Mouse (Mus musculus) thymus, adult 18-20 months (tissue): ENCODE measurements around the gene Fgfr2.
A peak's percentile ranks its signal among the peaks of the same experiment; 100 is the strongest.

Experiments used
- DNase-seq, 2 experiments: peaks; one replicate each; pipeline ENCODE4 v3.0.0; 2022; ENCODE audit warnings: mixed read lengths in 2 of 2

Fgfr2 gene

DNA sequence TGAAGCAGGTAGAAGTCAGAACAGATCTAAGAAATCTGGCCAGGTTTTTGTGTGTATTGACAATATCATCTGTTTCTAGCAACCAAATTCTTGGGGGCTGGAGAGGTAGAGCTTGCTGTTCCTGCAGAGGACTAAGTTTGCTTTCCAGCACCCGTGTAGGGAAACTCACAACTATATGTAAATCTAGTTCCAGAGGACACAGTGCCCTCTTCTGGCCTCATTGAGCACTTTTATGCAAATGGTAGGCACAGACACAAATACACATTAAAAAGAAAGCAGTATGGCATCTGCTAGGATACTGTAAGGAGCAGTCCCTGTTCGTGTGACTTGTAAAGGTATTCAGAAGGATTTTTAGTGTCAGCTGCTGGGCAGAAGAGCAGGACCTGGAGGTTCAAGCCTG is 240.8 kb downstream of the Fgfr2 start:
- DNase-seq: no peak

DNA sequence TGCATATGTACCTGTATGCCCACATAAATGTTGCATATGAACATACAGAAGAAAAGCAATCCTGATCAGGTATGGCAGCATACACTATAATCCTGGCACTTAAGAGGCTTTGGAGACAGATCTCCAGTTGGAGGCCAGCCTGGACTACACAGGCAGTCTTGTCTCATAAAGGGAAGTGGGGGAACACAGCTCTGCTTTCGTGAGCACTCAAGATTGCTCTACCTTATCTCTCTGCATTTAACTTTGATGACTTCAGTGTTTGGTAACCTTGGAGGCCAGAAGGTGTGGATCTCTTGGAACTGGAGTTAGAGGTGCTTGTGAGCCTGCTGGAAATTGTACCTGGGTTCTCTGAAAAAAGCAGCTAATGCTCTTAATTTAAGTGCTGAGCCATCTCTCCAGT is 242.9 kb downstream of the Fgfr2 start:
- DNase-seq: no peak

DNA sequence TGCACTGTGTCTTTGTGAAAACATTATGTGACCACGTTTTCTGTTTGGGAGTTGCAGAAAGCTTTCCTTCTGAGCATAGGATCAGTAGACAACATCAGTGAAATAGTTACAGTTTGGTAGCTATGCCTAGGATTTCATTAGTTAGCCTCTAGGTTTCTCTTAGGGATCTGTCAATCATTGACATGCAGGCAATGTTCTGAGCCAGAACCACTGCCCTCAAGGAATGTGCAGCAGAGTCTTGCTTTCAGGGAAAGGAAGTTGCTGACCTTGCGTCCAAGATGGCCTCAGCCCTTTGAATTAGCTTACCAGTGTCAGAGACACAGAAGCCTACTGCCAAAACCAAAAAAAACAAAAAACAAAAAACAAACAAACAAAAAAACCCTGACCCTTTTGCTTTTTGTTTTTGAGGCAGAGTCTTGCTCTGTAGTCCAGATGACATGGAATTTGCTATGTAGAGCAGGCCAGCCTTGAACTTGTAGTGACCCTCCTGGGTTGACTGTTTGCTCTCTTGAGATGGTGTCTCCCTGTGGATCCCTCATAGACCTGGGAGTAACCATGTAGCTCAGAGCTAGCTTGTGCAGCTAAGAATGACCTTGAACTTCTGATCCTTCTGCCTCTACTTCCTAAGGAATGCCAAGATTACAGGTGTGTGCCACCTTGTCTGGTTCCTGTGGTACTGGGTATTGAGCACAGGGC is 247.6 kb downstream of the Fgfr2 start:
- DNase-seq: no peak

DNA sequence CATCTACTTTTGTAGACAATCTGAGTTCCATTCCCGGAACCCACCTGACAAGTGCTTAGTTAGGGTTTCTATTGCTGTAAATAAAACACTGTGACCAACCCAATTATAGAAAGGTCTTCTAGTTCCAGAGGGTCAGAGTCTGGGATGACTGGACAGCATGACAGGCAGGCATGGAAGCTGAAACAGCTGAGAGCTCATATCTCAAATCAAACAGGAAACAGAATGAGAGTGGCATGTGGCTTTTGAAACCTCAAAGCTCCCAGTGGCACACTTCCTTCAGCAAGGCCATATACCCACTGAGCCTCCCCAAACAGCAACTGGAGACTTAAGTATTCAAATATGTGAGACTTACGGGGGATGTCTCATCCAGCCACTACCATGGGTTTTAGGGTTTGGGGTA is 250.1 kb downstream of the Fgfr2 start:
- DNase-seq: no peak

DNA sequence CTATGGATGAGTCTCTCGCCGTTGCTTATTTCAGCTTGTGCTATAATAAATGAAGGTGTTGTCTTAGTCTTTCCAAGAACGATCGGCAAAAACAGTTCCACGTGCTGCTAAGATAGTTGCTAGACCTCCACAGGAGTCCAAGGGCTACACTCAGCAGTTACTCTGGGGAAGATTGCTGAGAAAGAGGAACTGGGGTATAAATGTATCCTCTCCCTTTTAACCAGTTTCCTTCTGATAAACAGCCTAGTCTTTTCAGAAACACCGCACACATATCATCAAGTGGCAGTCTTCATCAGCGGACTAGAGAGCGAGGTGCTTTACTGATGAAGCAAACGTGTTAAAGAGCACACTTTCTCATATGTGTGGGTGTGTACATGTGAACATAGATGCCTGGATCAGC is 256.8 kb downstream of the Fgfr2 start:
- no peak for DNase-seq

DNA sequence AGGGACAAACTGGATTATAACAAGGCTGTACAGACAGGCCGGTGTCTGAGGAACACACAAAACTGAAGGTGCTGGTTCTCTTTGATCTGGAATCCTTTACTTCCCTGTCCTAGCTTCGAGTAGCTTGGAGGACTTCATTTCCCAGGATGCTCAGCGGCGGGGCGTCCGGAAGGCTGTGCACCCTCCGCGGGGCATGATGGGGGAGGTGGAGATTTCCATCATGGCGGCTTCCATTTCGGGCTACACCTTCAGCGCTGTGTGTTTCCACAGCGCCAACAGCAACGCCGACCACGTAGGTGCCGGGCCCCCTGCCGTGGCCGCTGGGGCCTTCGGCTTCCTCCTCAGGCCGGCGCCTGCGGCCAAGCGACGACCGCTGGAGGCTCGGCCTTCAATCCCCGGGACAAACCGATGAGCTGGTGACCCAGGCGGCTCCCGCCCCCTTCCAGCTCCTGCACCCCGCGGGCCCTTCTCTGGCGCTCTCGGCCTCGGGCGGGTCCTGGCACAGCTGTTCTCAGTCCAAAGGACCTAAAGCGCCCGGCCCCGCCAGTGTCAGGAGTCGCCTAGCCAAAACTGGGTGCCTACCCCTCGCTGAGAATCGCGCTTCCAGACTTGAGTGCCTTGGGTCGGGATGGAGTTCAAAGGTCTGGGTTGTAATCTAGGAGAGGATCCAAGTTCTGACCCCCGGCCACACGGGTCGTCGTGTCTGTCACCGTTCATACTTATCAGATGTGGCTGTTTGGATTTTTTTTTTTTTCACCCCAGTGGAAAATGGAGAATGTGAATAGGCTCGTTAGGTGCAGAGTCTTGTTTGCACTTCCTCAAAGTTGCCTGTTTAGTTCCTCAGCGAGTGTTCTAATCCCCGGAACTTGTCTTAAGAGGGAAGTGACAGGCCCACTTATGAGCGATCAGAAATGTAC is 263.9 kb downstream of the Fgfr2 start, which contains the start of gene Abraxas2:
Gene Abraxas2, plus strand, starts transcription at position 184 of the 917 bp plus-strand sequence.
- peak; percentile 85 to 89 for DNase-seq

DNA sequence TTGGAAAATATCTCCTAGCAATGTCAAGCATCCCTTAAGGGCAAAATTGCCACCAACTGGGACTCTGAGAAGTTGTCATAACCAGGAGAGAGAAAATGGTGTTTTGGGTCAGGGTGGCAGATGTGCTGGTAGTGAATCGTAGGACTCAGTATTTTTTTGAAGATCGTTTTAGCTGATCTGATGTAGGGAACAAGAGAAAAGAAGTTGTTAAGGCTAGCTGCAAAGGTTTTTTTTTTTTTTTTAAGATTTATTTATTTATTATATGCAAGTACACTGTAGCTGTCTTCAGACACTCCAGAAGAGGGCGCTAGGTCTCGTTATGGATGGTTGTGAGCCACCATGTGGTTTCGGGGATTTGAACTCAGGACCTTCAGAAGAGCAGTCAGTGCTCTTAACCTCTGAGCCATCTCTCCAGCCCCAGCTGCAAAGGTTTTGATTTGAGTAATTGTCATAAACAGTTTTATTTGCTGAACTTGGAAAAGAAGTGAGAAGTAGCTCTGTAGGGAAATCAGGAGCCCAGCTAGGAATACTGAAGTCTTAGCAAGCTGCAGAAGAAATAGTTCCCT is 265.0 kb downstream of the Fgfr2 start:
- DNase-seq: no peak

DNA sequence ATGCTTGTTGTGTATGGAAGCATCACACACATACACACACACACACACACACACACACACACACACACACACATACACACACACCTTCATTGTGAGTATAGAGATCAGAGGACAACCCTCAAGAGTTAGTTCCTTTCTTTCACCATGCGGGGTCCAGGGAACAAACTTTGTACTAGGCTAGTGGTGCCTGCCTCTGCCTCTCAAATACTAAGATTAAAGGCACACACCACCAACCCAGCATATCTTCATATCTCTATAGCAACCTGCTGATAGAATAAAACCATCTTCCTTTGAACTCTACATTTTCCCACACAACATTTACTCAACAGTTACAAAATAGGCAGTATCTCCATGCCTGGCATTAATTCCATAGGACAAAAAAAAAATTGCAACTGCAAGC is 267.1 kb downstream of the Fgfr2 start:
- DNase-seq: no peak

DNA sequence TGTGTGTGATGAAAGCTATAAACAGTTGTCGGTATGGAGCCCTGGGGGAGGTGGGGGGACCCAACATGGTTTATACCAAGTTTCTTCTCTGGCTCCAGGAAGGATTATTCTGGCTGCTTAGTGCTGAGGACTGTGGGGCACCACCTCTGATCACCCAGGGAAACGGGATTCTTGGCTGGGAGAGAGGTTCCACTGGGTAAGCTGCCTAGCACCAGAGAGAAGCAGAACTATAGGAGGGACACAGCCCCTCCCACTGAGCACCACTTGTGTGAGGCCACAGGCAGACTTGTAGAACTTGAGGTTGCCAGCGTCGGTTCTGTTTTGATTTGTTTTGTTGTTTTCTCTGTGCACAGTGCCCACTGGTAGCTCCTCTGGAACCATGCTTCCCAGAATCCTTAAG is 269.2 kb downstream of the Fgfr2 start:
- no peak for DNase-seq

DNA sequence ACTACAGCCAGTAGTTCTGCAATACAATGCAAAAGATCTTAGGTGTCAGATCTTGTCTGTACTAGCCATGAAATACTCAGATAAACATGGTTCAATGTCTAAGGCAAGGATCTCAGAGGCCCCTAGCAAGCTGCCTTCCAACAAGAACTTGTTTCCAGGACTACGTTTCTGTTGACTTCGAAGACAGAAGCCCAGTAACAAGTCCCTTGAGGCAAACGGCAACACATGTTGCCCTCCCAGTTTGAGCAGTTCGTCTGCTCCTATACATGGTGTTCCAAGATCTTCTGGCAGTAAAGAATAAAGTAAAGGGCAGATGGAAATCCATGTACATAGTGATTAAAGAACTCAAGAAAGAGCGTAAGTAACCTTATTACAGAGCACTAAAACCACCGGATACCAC is 269.8 kb downstream of the Fgfr2 start:
- no peak for DNase-seq

DNA sequence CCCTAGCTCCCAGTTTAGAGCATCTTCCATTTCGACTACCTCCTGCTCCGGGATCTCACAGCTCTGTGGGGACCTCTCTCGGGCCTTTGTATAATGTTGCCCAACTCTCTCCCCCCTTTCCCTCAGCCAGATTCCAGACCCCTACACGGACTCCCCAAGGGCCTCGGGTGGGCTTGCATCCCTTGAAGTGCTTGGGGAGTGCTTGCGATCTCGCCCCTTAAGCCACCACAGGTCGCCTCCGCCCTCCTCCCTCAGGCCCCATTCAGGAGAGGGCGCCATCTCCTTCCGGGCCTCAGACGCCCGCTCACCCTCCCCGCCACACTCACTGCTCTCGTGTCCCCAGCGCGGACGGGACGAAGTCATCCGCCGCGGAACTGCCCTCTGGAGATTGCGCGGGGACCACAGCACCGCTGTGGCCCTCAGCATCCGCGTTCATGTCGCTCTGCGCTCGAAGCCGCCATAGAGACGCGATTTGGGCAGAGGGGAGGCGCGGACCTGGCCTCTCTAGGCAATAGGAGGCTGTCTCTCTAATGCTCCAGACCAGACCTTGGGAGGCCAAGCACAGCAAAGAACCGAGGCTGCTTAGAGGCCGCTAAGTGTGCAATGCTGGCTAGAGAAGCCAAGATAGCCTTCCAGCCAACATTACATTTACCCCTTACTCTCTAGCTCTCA is 270.8 kb downstream of the Fgfr2 start, which contains the start of gene Eef1akmt2:
Gene Eef1akmt2, minus strand, starts transcription at position 501 of the 672 bp plus-strand sequence.
- peak; percentile 64 to 71 for DNase-seq

DNA sequence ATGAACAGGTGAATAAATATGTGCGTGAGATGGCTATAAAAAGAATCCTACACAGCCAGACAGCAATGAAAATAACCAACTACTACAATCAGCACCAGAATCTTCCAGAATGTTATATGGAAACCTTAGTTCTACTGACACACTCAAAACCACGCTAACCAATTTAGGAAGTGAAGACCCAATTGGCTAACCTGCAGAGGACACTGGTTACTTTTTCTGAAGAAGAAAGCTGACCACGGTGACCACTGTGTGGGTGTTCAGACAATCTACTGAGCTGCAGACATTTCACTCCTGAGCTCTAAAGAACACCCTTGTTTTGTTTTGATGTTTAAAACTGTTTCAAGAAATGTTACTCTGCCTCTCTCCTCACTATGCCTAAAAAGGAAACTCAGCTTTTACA is 280.0 kb downstream of the Fgfr2 start:
- DNase-seq: no peak

DNA sequence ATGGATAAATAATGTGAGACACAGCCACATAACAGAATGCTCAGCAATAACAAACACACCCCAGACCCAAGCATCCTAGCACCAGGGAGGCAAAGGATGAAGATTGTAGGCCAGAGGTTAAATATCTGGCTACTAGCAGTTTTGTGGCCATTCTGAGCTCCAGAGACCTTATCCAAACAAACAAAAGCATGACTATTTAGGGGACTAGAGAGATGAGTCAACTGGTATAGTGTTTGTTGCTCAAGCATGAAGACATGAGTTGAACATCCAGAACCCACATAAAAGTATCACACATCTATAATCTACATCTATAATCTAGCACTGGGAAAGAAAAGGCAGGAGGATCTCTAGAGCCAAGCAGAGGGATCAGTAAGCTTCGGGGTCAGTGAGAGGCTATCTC is 280.7 kb downstream of the Fgfr2 start:
- DNase-seq: no peak

DNA sequence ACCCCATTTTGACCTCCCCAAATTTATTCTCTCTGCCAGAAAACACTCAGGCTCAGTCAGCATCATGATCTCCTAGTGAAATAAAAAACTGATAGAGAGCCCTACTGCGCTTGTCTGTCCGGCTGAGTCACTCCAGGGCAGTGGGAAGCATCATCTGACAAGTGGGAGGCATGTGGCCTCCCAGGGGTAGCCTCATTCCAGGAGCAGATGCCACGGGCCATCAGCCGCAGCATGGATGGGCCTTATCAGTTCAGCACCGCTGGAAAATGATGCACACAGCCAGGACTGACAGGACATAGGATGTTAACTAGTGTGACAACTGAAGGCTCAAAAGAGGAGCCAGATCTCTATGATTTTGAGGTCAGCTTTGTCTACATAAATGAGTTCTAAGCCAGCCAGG is 281.9 kb downstream of the Fgfr2 start:
- DNase-seq: no peak

DNA sequence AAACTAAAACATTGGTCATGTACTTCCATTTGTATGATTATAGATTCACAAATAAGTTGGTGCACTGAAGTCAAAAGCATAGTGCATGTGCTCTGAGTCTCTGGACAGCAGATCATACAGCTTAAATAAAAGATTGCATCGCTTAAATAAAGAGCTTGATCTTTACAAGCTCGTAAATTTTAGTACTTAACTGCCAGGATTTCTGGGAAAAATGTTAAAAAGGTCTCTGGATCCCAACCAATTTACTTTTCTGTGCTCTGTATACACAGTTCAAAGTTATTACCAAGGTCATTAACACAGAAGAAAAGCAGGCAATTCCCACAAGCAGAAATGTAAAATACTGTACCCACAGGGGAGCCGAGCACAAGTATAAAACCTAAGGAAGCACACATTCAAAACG is 292.2 kb downstream of the Fgfr2 start:
- no peak for DNase-seq

DNA sequence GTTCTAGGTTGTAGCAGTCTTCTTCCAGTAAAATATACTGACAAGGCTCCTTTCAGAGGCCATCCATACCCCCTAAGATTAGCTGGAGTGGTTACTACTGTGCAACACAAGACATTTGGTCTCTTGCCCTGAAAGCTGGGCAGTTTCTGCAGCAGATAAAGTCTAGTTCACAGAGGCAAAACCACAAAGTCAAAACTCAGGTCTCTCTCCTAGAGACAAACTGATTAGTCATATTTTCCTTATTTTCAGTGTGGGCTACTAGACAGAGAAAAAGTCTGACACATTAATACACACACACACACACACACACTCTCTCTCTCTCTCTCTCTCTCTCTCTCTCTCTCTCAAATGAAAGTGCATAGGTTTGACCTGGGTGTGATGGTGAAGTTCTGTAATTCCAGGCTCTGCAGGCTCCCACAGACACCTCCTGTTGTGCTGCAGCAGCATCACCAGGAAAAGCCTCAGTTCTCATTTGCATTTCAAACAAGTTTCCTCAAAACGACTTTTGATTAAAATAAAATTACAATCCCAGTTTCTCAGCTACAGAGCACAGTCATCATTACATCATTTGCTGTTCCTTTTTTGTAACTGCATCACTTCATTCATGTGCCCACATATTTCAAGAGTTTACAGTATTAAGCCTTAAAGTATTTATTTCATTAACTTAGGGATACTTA is 298.7 kb downstream of the Fgfr2 start:
- no peak for DNase-seq

DNA sequence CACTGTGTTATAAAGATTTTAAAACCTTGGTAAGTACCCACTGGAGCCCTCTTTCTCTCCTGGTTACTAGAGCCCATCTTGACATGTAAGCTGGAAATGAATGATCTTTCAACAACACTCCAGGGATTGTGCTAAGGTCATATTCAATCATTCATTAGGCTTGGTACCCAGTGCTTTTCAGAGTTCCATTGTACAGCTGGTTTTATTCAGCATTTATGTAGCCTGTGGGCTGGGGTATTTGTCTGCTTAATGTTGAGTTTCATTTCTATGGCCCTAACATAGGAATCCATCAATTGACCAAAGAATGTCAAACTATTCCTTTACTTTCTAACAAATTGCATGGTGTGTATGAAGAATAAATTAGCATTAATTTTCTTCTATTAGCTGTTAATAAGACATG is 299.3 kb downstream of the Fgfr2 start:
- no peak for DNase-seq

DNA sequence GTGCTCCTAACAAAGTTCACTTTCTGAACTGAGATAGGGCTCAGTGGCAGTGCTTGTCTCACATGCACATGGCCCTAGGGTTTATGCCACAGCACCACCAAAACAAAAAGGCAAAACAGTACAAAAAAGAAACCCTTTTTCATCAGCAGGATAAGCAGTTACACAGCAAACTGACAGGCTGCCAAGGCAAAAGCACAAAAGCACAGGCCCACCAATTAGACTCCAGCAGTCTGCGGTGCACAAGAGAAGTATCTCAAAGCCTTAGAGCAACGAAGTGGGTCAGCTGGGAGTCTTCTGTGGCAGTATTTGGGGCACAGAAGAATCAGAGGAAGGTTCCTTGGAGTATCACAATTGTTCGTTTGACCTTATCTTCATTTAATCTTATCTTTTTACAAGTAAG is 302.5 kb downstream of the Fgfr2 start:
- DNase-seq: no peak

DNA sequence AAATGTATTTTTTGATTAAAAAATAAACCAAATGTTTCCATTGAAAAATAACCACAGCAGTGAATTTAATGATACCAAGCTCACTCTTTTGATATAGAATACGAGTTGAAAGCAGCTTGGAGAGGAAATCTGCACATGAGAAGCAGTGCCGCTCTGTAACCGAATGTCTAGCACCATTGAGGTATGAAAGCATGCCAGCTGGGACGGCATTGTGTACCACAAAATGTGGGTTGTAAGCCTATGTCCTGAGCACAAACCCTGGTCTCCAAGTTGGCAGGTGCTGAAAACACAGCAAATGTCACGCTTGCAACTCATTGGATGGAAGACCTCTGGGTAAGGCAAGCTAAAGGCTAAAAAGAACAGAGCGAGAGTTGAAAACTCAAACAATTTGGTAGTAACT is 306.1 kb downstream of the Fgfr2 start:
- DNase-seq: no peak

DNA sequence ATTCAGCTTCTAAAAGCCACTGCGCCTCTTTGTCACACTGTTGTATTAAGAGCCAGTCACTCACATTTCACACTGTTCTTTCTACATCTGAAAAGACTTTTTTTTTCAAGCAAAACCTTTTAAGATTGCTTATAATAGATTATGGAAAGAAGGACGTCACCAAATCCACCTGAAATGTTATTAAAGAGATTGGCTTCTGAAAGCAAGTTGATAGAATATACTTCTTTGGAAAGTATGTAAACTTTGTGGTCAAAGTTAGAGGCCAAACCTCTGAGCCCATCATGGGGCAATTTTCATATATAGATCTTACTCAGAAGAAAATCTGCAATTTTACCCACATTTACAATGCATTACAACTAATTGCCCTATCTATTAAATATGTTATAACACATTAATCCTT is 306.6 kb downstream of the Fgfr2 start:
- no peak for DNase-seq

DNA sequence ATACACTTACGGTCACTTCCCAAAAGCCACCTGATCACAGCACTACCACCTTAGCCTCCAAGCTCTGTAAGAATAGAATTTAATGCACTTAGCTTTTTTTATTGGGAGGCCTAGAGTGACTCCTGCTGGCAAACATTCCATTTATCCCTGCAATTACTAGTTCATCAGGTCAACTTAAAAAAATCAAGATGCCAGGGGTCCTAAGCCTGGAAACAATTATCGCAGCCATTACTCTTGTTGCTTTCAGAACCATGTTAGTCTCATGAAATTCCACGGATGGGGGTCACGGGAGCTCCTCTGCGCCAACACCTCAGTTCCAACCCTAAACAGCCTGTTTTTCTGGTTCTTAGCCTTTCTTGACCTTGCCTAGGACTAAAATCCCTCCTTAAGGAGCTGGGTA is 308.1 kb downstream of the Fgfr2 start:
- DNase-seq: no peak

DNA sequence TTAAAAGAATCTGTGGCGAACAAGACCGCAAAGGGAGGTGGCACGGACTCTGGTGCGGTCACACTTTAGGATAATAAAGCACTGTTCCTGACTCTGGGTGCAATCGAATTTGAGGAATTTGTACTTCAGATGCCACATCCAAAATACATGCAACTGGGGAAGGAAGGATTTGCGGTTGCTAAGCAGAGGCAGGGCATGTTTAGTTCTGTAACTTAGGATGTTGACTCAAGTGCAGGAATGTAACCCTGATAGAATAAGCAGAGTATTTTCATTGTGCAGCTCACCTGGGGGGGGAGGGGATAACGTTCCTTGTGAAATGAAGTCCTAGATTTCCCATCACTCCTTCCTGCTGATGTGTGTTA is 309.1 kb downstream of the Fgfr2 start:
- no peak for DNase-seq
